Mouse (Mus musculus): Measurements from ENCODE around the gene Ergic3.

Gene Ergic3

DNA sequence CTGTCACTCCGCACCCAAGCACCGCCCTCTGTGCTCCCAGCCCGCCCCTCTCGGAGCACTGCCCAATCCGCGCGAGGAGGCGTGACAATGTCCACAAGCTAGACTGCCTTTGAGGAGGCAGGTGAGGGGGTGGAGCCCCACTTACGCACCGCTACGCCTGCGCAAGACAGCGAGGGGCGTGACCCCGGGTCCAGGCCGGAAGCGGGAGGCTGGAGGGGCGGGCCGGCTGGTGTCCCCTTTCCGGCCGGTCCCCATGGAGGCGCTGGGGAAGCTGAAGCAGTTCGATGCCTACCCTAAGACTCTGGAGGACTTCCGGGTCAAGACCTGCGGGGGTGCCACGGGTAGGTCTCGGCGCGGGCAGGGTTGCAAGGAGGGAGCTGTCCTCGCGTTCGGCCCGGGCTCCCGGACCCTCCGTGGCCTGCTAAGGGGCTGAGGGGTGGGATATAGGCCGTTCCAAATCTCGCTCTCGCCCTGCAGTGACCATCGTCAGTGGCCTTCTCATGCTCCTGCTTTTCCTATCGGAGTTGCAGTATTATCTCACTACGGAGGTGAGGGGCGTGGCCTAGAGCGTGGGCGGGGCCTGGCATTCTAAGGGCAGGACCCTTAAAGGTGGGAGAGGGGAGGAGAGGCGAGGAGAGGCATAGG is at the start of gene Ergic3, which contains the start of gene 6430550D23Rik:
Gene Ergic3, plus strand, starts transcription at position 158 of the 645 bp plus-strand sequence.
Gene 6430550D23Rik, minus strand, starts transcription at position 90 of the 645 bp plus-strand sequence.
- DNase-seq, result peak; percentile 98

DNA sequence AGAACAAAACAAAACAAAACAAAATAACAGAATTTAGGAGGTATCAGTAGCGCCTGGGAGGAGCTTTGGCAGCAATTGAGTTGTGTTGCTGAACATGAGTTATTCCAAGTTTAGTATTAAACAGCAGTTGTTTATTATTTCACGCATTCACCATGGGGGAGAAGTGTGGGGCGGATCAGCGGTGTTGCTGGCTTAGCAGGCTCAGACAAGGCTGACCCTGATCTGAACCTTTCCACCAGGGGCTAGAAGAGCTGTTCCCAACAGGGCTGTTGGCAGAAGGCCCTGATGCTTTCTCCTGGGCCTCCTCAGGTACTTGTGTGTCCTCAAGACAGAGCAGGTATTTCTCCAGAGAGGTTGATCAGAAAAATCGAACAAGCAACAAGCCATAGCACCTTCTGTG is 47.9 kb upstream of the Ergic3 start:
- DNase-seq, result no peak

DNA sequence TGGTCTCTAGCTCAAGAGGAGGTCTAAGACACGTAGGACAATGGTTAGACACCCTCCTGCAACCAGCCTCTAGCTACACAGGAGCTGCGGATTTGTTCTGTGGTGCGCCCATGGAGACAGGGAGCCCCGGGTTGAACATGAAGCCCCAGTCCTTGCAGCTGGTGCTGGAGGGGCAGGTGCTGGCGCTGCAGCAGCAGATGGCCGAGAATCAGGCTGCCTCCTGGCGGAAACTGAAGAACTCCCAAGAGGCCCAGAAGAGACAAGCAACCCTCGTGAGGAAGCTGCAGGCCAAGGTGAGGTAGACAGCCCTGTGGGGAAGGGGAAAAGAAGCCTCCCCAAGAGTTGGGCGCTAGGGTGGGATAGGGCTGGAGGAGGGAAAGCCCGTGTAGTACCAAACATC is 46.0 kb upstream of the Ergic3 start:
- no peak for DNase-seq

DNA sequence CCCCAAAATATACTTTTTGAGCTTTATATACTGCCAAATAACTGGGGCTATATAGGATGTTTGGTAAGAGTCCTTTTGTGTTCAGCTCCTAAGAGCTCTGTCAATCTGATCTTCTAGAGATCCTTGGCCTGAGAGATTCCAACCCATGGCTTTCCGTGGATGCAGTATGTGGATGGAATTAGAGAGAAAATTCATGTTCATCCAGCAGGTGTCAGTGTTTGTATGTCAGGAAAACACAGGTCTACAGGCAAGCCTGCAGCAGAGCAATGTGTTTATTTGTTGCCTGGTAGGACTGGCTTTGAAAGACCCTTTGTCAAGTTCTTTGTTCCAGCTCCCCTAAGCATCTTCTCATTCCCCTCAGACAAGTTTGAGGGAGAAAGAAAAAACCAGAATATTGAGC is 44.9 kb upstream of the Ergic3 start:
- DNase-seq, result peak; percentile 69

DNA sequence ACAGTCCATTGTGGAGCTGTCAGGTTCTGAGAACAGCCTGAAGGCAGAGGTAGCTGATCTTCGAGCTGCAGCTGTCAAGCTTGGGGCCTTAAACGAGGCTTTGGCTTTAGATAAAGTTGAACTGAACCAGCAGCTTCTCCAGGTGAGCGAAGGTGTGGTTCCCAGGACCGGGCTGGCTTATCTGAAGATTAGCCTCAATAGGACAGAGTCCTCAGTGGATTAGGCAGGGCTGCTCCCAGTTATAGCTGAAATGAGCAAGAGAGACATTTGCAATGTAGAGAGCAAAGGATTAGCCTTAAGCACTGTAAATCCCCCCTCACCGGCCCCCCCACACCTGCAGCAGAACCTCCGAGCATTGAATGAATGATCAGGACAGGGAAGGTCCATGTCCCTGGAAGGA is 34.5 kb upstream of the Ergic3 start:
- peak; percentile 58 for DNase-seq

DNA sequence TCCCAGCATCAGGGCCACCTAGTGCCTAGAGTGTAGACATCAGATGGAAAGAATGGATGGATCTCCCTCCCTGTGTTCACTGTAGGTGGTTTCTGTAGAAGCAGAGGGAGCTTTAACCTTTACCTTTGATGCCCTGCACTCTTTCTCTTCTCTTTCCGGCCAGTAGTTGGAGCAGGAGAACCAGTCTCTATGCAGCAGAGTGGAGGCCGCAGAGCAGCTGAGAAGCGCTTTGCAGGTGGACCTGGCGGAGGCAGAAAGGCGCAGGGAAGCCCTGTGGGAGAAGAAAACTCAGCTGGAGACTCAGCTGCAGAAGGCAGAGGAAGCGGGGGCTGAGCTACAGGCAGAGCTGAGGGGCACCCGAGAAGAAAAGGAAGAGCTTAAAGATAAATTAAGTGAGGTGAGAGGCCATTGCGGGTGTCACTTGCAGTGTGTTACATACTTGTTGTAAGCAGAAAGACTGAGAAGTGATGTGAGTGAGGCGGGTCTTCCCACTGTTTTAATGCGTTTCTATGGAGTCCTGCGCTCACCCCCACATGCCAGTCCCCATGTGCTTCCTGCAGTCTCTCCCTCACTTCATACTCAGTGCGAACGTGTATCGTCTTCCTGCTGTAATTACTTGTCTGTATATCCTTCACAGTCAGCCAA is 33.6 kb upstream of the Ergic3 start:
- peak; percentile 17 for DNase-seq

DNA sequence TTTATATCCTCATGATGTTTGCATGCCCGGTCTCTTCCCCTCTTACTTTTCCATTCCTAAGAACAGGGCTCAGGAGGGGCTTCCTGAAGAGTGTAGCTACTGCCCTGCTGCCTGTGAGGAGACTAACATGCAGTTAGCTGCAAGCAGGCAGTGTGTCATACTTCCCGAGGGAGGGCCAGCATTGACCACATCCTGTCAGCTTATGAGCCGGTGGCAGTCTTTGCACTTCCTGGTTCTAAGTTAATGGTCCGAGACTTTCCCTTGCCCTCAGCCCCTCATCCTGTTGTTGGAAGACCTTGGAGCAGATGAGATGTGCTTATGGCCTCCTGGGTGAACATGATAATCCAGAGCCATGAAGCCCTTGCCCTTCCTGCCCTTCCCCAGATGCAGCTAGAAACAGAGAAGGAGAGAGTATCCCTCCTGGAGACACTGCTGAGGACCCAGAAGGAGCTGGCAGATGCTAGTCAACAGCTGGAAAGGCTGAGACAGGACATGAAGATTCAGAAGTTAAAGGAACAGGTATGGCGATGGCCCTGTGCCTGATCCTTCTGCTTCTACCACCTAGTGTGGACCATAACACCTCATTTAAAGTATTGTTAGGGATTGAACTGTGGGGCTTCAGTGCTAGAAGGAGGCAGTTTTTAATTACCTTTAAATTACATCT is 28.4 kb upstream of the Ergic3 start:
- DNase-seq, result no peak

DNA sequence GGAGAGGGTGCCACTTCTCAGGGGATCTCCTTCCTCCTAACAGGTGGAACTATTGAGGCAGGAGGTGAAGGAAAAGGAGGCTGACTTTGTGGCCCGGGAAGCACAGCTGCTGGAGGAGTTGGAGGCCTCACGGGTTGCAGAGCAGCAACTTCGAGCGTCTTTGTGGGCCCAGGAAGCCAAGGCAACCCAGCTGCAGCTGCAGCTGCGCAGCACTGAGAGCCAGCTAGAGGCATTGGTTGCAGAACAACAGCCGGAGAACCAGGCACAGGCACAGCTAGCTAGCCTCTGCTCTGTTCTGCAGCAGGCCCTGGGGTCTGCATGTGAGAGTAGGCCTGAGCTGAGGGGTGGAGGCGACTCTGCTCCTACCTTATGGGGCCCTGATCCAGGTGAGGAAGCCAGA is 22.1 kb upstream of the Ergic3 start:
- no peak for DNase-seq

DNA sequence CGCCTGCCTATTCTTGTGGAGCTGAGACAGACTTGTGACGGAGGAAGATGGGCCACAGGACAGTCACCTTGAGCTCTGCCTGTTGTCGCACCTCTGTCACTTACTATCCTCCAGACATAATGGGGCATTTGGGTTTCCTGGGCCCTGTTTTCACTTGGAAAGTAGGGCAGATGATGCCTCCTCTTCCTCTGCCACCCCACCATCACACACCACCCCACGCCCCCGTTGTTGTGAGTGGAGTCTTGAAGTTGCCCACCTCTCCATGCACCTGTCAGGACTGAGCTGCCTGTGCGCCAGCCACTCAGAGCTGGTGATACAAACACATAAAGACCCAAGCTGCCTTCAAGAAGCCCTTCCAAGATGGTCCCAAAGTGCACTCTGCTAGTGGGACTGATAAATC is 20.7 kb upstream of the Ergic3 start:
- no peak for DNase-seq

DNA sequence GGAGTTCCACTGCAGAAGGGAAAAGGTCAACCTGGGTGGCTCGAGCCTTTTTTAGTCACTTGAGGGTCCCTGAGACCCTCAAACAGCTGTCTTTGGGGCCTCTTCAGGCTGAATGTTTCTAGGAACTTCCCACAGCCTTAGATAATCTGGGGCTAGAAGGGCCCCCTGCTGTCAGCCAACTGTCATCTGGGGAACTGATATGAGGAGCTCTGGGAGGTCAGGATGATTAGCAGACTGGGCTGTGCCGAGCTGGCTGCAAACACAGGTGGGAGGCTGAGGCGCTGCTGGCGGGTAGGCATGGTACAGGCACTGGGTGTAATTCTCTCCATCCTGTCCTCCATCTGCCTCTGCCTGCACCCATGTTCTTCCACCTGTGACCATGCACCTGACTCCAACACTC is 18.8 kb upstream of the Ergic3 start:
- peak; percentile 72 for DNase-seq

DNA sequence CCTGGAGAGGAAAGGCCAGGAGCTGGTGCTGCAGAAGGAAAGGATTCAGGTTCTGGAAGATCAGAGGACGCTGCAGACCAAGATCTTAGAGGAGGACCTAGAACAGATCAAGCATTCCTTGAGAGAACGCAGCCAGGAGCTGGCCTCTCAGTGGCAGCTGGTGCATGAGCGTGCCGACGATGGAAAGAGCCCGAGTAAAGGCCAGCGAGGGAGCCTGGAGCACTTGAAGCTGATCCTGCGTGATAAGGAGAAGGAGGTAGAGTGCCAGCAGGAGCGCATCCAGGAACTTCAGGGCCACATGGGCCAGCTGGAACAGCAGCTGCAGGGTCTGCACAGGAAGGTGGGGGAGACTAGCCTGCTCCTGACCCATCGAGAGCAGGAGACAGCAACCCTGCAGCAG is 16.7 kb upstream of the Ergic3 start:
- DNase-seq, result no peak

DNA sequence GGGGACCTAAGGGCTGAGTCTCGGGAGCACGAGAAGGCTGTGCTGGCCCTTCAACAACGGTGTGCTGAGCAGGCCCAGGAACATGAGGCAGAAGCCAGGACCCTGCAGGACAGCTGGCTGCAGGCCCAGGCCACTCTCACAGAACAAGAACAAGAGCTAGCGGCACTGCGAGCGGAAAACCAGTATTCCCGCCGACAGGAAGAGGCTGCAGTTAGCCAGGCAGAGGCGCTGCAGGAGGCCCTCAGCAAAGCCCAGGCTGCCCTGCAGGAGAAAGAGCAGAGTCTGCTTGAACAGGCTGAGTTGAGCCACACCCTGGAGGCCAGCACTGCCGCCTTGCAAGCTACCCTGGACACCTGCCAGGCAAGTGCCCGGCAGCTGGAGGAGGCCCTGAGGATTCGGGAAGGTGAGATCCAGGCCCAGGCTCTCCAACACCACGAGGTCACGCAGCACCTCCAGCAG is 16.0 kb upstream of the Ergic3 start:
- DNase-seq, result no peak

DNA sequence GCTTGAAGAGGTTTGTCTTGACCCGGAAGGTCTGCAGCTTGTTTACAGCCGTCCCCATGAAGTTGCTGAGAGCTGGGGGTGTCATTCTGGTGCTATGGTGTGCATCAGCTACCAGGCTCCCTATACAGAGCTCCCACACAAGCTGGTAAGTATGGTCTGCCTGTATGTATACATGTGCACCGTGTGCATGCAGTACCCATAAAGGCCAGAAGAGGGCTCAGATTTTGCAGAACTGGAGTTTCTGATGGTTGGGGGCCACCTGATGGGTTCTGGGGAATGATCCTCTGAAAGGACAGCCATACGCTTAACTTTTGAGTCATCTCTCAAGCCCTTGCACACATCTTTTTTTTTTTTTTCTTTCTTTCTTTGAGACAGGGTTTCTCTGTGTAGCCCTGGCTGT is 2.5 kb upstream of the Ergic3 start:
- peak; percentile 39 for DNase-seq

DNA sequence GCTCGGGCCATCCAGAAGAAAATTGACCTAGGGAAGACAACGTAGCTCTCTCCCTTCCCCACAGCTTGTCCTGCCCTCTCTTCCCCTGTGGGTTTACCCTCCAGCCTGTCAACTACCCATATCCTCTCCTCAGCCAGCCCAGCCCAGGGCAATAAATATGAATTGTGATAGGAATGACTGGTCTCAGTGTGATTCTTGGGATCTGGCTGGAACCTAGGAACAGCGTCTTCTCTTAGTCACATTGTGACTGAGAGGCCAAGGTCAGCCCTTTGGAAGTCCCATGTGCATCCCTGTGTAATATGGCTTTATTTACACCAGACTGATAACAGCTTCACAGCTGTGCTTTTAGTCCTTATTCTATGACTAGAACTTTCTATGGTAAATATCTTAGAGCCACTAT is 10.3 kb downstream of the Ergic3 start:
- DNase-seq, result no peak

DNA sequence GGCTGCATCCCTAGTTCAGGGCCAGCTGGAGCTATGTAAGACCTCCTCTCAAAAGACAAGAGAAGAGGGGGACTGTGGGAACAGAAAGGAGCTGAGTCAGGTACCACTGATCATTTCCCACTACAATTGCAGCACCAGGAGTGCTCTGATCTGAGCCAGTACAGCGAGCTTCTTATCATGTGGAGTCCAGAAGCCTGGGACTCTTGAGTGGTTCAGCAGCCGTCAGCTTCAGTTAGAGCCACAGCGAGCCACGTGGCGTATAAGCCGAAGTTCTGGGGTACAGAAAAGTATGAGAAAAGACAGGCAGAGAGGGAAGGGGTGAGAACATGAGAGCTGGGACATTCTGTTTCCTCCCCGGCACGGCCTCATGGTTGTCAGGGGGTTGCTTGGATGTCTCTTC is 13.4 kb downstream of the Ergic3 start:
- no peak for DNase-seq

DNA sequence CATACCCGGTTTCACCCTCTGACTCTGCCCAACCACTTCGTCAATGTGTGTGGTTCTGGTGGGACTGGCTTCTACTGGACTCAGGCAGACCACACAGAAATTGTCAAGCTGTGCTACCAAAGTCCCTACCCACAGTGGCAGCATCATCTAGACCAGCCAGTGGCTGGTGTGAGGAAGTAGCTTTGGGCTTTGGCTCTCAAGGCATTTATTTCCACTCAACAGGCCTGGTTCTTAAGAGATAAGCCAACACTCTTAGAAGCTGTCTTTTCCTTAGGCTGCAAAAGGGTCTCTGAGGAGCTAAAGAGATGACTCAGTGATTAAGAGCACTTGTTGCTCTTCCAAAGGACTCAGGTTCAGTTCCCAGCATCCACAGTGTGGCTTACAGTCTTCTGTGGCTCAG is 13.9 kb downstream of the Ergic3 start:
- DNase-seq, result no peak

DNA sequence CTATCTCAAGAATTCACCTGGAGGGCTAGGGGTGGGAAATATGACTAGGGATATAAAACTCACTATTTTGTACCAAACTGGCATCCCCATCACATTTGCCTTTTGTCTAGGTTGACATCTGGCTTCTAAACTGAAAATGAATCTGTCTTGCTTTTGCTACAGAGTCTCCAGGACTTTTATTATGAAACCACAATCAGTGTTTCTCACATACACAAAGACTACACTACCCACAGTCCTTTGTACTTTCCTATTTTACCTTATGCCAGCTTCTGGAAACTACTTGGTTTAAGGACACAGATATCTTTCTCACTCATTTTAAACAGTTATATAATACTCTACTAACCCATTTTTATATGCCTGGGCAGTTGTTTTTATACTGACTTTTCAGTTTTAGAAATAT is 17.6 kb downstream of the Ergic3 start:
- peak; percentile 15 for DNase-seq

DNA sequence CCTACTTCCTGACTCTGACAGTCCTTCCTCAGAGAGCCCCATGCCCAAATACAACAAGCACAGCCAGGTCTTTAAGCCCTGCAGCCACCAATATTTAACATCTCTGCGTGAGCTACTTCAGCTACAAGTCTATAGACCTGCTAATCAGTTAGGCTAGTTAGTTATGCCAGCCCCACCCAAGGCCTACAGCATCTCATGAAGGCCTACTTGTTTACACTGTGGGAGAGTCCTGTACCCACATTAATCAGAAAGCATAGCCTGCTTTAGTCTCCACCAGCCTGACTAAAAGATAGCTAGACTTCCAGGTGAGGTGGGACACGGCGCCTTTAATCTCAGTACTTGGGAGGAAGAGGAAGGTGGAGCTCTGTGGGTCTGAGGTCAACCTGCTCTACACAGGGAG is 31.5 kb downstream of the Ergic3 start:
- DNase-seq, result no peak

DNA sequence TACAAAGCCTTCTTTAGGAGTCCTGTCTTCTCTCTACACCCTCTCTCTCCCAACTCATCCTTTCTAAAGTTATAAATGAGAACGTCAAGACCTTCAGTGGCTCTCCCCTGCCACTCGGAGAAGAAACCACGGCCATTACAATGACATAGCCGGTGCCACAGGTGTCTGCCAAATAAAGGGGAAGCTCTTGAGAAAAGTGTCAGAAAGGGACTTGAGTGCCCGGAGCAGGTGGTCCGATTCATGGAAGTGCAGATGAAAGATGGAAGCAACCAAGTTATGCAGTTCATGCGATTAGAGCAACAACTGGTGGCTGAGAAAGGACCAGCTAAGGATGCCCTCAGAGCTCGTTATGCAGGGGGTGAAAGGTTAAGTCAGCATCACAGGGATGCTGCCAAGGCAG is 35.1 kb downstream of the Ergic3 start:
- no peak for DNase-seq

DNA sequence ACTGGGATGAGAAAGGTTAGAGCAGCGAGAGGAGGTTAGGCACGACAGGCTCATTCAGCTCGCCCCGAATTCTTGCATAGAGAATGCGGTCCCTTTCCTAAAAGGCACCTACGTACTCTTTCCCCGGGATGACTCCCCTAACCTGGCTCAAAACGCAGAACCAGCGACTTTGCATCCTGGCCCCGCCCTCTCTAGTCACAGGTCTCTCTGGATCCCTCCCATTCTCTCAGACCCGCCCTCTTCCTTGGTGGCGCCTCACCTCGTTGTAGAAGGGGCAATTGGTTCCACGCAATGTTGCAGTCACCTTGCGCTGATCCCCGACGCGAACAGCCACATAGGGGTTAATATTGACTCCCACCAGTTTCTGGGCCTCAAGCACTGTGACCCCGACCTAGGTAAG is 40.1 kb downstream of the Ergic3 start:
- peak; percentile 6 for DNase-seq

DNA sequence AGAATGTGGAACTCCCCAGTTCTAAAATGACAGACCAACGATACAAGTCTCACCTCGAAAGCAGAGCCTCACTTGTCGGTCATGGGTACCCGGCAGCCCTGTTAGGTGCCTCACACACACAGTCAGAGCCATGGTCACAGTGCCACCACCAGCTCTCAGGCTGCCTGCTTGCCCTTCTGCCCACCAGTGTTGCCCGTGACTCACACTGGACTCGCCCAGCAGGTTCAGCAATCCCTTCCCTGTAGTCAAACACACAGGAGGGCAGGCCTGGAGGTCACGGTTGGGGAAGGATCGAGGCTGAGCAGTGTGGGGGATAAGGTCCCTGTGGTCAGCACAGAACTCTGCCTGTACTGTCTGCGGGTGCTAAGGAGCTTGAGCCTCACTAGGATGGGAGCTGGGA is 45.0 kb downstream of the Ergic3 start, which contains the start of gene Fer1l4:
Gene Fer1l4, minus strand, starts transcription at position 132 of the 400 bp plus-strand sequence.
- DNase-seq, result no peak

DNA sequence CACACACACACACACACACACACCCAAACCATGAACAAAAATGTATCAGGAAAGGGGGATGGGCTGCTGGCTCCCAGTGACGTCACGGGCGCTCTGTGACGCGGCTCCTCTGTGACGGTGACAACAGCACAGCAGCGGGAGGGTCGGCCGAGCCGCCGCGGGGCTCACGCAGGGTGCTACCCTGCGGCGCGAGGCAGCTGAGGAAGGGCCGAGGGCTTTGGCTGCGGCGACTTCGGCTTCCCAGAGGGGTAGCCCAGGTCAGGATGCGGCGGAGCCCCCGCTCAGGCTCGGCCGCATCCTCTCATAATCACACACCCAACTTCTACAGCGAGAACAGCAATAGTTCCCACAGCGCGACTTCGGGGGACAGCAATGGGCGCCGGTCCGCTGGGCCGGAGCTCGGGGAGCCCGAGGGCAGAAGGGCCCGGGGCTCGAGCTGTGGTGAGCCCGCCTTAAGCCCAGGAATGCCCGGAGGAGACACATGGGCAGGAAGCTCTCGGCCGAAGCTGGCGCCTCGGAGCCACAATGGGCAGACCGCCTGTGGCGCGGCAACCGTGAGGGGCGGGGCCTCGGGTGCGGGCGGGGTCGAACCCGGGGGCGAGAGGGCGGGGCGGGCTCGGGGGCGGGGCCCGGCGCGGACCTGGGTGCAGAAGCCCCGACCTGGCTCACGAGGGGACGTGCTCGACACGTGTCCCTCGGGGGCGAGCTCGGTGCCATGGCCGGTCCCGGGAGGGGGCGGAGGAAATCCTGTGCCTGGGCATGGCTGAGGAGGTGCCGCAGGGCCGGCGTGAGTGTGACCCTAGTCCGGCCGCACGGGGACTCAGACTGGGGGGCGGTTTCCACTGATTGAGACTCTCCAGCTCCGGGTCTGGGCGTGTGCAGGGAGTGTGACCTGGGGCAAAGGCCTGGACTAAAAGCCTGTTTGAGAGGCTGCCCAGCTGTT is 57.5 kb downstream of the Ergic3 start, which contains the start of gene Spag4:
Gene Spag4, plus strand, starts transcription at position 77 of the 943 bp plus-strand sequence.
- DNase-seq, result peak; percentile 84

DNA sequence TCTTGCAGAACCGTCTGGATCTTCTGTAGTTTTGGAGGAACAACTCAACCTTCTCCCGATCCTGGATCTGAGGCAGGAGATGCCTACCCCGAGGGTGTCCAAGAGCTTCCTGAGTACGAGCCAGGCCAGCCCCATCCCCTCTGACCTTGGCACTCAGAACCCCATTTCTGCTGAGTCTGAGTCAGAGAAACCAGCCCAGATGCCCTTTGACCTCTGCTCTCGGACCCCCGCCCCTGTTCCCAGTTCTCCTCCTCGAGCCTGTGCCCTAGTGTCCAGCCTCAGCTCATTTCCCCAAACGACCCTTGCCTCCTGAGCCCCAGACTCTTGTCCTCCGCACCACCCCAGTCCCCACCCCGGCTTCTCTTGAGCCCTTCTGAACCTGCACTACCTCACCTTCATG is 58.3 kb downstream of the Ergic3 start:
- no peak for DNase-seq

Measured in retina, postnatal 1 day (tissue).